Mouse (Mus musculus) liver, embryonic 16.5 days (tissue): ENCODE data around the gene Vmn2r48. TPM values are rescaled to one million over a fixed set of nuclear protein-coding genes. Genes with fewer than 3 reads are reported as not detected.
"Not testable (repeated sequence)": the region's sequence is repeated elsewhere in the genome, so short reads cannot be mapped to it uniquely, and the experiment has no call there.

Source experiments
- ATAC-seq: fragments of 200-750 bp; cut with Nextera tagmentation; 2 replicates; pipeline ENCODE4 v1.8.0; 2017; ENCODE audit warnings: low read depth, mild to moderate bottlenecking, moderate number of reproducible peaks, moderate library complexity
- H3K27ac ChIP-seq: fragments of 300-500 bp; sonication (generic); 2 replicates; pipeline ENCODE4 v1.5.1; 2014; ENCODE audit warnings: mild to moderate bottlenecking, low read length
- H3K27me3 ChIP-seq: fragments of 300-500 bp; sonication (generic); 2 replicates; pipeline ENCODE4 v1.6.1; 2014; ENCODE audit warnings: low read depth, low read length, mixed read lengths; ENCODE audit not compliant: control insufficient read depth, insufficient read depth
- H3K36me3 ChIP-seq: fragments of 300-500 bp; sonication (generic); 2 replicates; pipeline ENCODE4 v1.6.1; 2014; ENCODE audit warnings: mild to moderate bottlenecking; ENCODE audit not compliant: control insufficient read depth, insufficient read depth
- H3K4me1 ChIP-seq: fragments of 300-500 bp; sonication (generic); 2 replicates; pipeline ENCODE4 v1.6.1; 2014; ENCODE audit warnings: low read depth, low read length, mixed read lengths; ENCODE audit not compliant: control insufficient read depth
- H3K4me2 ChIP-seq: fragments of 300-500 bp; sonication (generic); 2 replicates; pipeline ENCODE4 v1.6.1; 2014; ENCODE audit warnings: low read depth, low read length, mixed read lengths
- H3K4me3 ChIP-seq: fragments of 300-500 bp; sonication (generic); 2 replicates; pipeline ENCODE4 v1.5.1; 2014; ENCODE audit warnings: low read depth, mild to moderate bottlenecking, low read length
- H3K9ac ChIP-seq: fragments of 300-500 bp; sonication (generic); 2 replicates; pipeline ENCODE4 v1.6.1; 2014; ENCODE audit warnings: low read depth, low read length
- H3K9me3 ChIP-seq: fragments of 300-500 bp; sonication (generic); replicated peaks from 2 replicates; pipeline ENCODE4 v1.6.1; 2016; ENCODE audit warnings: low read length; ENCODE audit not compliant: control insufficient read depth
- WGBS: fragments of 180-500 bp; shearing (Covaris S2); extraction: QIAGEN DNeasy Blood & Tissue Kit; methylation state at CpG from one replicate; pipeline ENCODE4 v1.1.7; 2014; ENCODE audit not compliant: insufficient replicate concordance; 5-methylcytosine and 5-hydroxymethylcytosine counted together
- polyA plus RNA-seq: library from polyadenylated mRNA; unstranded; fragments of >200 nt; fragmentation: Nextera tagmentation; extraction: Ambion mirVana; gene quantifications from 2 replicates; pipeline ENCODE4 v1.2.1, GENCODE M21; 2015

Gene Vmn2r48
- polyA plus RNA-seq: not detected in 2 replicates

DNA sequence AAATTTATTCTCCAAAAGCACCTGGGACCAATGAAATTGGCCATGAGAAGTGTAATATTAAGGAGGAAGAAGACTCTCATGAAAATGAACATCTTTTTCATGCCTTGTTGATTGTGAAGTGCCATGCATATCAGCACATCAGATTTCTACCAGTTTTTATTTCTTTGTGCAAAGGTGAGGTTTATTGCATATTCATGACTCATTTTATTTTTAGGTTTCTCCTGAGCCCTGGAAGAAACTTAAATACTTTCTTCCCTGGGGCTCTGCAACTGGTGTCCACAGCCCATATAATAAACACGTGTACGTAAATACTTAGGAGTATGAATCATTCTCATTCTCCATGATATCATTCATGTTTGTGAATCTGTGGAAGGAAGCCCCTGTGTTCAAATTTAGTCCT is at the start of gene Vmn2r48:
Gene Vmn2r48 (minus strand): TSS at position 101 of the 400 bp plus-strand sequence.
- H3K4me2 ChIP-seq, H3K36me3 ChIP-seq, H3K27me3 ChIP-seq, H3K4me1 ChIP-seq, H3K4me3 ChIP-seq, H3K9ac ChIP-seq, H3K9me3 ChIP-seq, ATAC-seq, H3K27ac ChIP-seq: not testable (repeated sequence)
- 46% methylated on average over 2 of the region's 2 CpGs for WGBS

DNA sequence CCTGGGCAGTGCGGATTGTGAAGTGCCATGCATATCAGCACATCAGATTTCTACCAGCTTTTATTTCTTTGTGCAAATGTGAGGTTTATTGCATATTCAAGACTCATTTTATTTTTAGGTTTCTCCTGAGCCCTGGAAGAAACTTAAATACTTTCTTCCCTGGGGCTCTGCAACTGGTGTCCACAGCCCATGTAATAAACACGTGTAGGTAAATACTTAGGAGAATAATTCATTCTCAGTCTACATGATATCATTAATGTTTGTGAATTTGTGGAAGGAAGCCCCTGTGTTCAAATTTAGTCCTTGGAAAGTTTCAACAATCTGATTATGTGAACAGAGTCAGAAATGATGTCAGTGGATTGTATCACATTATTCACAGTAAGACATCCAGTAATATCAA is 38.8 kb upstream of the Vmn2r48 start, which contains the start of gene Vmn2r49:
Gene Vmn2r49 (minus strand): TSS at position 101 of the 400 bp plus-strand sequence.
- no CpG with 5 or more reads among the region's 2 CpGs for WGBS

More for the DNA sequence above, 38.8 kb upstream of the Vmn2r48 start, which contains the start of gene Vmn2r49:
- H3K27me3 ChIP-seq, H3K9ac ChIP-seq, H3K4me1 ChIP-seq, ATAC-seq, H3K36me3 ChIP-seq, H3K4me3 ChIP-seq, H3K9me3 ChIP-seq, H3K4me2 ChIP-seq, H3K27ac ChIP-seq: not testable (repeated sequence)

Other genes with a start within 250 kb of the Vmn2r48 start
- gene Vmn2r46, start 183.0 kb downstream of the Vmn2r48 start, polyA plus RNA-seq: not detected in 2 replicates
- not detected in 2 replicates for gene Vmn2r47, start 112.3 kb downstream of the Vmn2r48 start, polyA plus RNA-seq
- gene Vmn2r49, start 38.7 kb upstream of the Vmn2r48 start, polyA plus RNA-seq: not detected in 2 replicates
- gene Vmn2r50, start 99.7 kb upstream of the Vmn2r48 start, polyA plus RNA-seq: not detected in 2 replicates
- not detected in 2 replicates for gene Vmn2r51, start 152.2 kb upstream of the Vmn2r48 start, polyA plus RNA-seq
- not detected in 2 replicates for gene Vmn2r52, start 223.0 kb upstream of the Vmn2r48 start, polyA plus RNA-seq